Mouse (Mus musculus) erythroblast, embryonic 14.5 days (primary cell): ENCODE data around the gene Slc12a8. TPM values are rescaled to one million over a fixed set of nuclear protein-coding genes. Genes with fewer than 3 reads are reported as not detected.

Experiments used
- H3K27me3 ChIP-seq: 2 replicates; pipeline ENCODE4 v1.6.1; 2012; ENCODE audit warnings: inconsistent platforms; ENCODE audit not compliant: control insufficient read depth
- H3K36me3 ChIP-seq: 2 replicates; pipeline ENCODE4 v1.6.1; 2012; ENCODE audit warnings: mild to moderate bottlenecking, inconsistent platforms; ENCODE audit not compliant: control insufficient read depth
- H3K4me1 ChIP-seq: 2 replicates; pipeline ENCODE4 v1.6.1; 2012; ENCODE audit warnings: inconsistent platforms; ENCODE audit not compliant: control insufficient read depth
- H3K4me3 ChIP-seq: replicated peaks from 2 replicates; pipeline ENCODE3; 2012; ENCODE audit warnings: moderate library complexity, mild to moderate bottlenecking, inconsistent platforms
- H3K9me3 ChIP-seq: 2 replicates; pipeline ENCODE4 v1.6.1; 2012; ENCODE audit warnings: low read length, inconsistent platforms, mixed read lengths; ENCODE audit not compliant: control insufficient read depth
- GATA1 ChIP-seq: IDR thresholded peaks from 2 replicates; pipeline ENCODE4 v1.6.1; 2012; ENCODE audit warnings: low read length, inconsistent platforms, mixed read lengths
- TAL1 ChIP-seq: IDR thresholded peaks from 3 replicates; pipeline ENCODE4 v1.6.1; 2012; ENCODE audit warnings: low read length, inconsistent platforms, mixed read lengths
- polyA plus RNA-seq: library from polyadenylated mRNA; stranded (reverse); fragments of >175 nt; gene quantifications from 2 replicates; pipeline ENCODE4 v1.2.3, GENCODE M21; 2012

The Slc12a8 gene
- polyA plus RNA-seq, 1 experiment: not detected

DNA sequence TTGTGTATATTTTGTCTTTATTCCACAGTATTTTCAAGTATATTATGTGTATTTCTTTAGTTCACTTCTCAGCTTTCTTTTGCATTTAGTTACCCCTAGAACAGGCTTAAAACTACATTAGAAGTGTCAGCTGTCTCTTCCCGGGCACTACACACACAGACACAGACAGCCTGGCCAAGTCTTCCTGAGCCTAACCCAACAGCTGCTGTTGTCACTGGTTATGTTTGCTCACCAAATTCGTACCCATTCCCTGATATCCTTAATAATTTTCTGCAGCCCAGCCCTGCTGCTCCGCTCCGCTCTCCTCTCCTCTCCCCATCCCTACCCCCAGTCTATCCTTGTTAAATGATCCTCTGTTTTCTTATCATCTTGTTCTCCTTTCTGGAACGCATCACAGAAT, 112.4 kb downstream of the Slc12a8 start:
- TF ChIP-seq GATA1 (no peak), TAL1 (no peak)
- Histone ChIP-seq H3K9me3 (no peaks in the 10 kb centered on the region), H3K4me1 (no peaks in the 10 kb centered on the region), H3K36me3 (no peaks in the 10 kb centered on the region), H3K27me3 (no peaks in the 10 kb centered on the region), H3K4me3 (no peak overlapping the region)

DNA sequence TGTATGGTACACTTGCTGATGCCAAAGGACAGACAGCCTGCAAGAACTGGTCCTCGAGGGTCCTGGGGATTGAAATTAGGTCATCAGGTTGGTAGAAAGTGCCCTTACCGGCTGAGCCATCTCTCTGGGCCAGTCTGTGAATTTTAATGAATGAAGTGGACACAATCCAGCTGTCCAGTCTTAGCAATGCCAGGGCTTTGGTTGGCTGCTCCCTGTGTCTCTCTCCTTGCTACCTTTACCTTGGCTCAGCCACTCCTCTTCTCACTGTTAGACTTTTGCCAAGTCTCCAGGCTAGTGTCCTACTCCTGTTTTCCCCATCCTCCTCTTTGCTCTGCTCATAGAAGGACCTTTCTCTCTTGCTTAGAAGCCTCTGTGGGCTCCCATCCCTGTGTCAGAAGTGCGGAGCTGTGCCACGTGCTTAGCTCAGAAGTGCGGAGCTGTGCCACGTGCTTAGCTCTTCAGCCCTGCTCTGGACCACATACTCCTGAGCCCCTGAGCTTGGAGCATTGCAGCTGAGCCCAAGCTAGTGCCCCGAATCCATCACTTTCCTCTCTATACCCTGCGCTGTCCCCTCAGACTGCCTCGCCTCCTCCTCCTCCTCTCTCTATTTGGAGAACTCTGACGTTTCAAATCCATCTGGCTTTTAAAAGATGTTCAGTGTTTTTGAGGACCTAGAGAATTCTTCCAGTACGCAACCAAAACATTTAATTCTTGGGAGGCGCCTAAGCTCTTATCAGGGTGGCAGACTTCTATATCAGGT, 118.9 kb downstream of the Slc12a8 start:
- Histone ChIP-seq H3K4me1 (no peaks in the 10 kb centered on the region), H3K4me3 (no peak overlapping the region), H3K27me3 (no peaks in the 10 kb centered on the region), H3K9me3 (no peaks in the 10 kb centered on the region), H3K36me3 (no peaks in the 10 kb centered on the region)
- TF ChIP-seq GATA1 (no peak), TAL1 (no peak)

DNA sequence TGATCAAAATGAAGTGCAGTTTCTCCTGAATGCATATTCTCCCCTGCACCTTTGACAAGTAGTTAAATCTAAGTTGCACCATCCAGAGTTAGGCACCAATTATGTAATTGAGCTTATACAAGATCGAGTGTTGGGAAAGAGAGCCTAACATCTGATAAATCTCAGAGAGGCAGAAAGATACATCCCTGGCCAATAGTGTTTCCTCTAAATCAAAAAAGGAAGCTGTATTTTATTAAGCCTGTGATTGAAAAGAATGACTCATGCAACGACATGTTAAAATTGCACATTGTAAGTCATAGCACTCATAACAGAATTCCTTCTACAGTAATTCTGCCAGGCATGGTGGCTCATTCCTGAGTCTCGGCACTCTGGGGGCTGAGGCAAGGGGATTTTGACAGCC, 124.7 kb downstream of the Slc12a8 start:
- H3K27me3 ChIP-seq: no peaks in the 10 kb centered on the region
- TF ChIP-seq TAL1: no peak
- TF ChIP-seq GATA1: no peak

DNA sequence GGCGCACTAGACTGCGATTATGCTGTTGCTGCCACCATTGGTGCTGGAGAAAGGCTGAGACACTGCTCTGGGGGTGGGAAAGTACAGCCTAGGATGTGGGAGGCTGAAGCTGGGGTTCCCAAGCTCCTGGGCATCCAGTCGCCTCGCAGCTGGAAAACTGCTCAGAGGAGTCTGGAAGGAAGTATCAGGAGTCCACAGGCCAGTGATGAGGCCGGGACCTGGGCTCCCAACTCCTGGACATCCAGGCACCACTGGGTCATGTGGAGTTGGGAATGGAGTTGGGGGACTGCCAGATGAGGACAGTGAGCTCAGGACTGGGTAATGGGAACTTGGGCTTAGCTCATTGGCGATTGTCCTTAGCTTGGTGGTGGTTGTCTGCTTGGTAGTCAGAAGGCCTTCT, 136.0 kb downstream of the Slc12a8 start:
- Histone ChIP-seq H3K4me3 (no peak overlapping the region), H3K36me3 (no peaks in the 10 kb centered on the region), H3K9me3 (peaks cover 10% of the 10 kb centered on the region), H3K27me3 (no peaks in the 10 kb centered on the region), H3K4me1 (no peaks in the 10 kb centered on the region)
- TF ChIP-seq TAL1 (no peak), GATA1 (no peak)

More for the DNA sequence above, 124.7 kb downstream of the Slc12a8 start:
- H3K4me1 ChIP-seq: no peaks in the 10 kb centered on the region
- H3K9me3 ChIP-seq: no peaks in the 10 kb centered on the region
- no peak overlapping the region for H3K4me3 ChIP-seq
- no peaks in the 10 kb centered on the region for H3K36me3 ChIP-seq

DNA sequence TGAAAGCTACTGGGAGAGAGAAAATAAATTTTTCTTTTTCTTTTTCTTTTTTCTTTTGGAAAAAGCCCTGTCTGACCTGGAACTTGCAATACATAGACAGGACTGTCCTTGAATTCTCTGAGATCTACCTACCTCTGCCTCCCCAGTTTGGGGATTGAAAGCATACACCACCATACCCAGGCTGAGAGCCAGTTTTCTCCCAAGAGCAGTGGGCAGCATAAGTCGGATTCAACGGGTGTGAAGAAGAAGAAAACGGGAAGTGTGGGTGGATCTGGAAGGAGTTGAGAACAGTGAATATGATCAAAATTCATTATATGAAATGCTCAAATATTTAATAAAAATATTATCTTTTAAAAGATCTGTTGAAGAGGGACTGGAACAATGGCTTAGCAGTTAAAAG, 138.3 kb downstream of the Slc12a8 start:
- Histone ChIP-seq H3K9me3 (0 out of 2 replicates have a peak, but pooled peaks cover 2% of the 10 kb centered on the region), H3K27me3 (no peaks in the 10 kb centered on the region), H3K4me3 (no peak overlapping the region), H3K36me3 (no peaks in the 10 kb centered on the region), H3K4me1 (no peaks in the 10 kb centered on the region)
- TF ChIP-seq TAL1 (no peak), GATA1 (no peak)

DNA sequence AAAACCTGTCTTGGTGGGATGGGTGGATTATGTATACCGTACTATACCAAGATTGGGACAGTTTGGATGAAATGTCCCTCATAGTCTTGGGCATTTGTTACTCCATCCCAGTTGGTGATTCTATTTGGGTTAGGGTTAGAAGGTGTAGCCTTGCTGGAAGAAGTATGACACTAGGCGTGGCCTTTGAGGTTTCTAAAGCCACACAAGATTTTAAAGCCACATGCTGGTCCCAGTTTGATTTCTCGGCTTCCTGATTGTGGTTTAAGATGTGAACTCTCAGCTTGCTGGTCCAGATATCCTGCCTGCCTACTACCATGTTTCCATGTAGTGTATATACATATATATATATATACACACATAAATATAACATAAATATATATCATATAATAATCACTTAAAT, 140.1 kb downstream of the Slc12a8 start:
- Histone ChIP-seq H3K36me3 (no peaks in the 10 kb centered on the region), H3K4me3 (no peak overlapping the region), H3K4me1 (no peaks in the 10 kb centered on the region), H3K9me3 (no peaks in the 10 kb centered on the region), H3K27me3 (no peaks in the 10 kb centered on the region)
- TF ChIP-seq TAL1: no peak
- no peak for TF ChIP-seq GATA1

DNA sequence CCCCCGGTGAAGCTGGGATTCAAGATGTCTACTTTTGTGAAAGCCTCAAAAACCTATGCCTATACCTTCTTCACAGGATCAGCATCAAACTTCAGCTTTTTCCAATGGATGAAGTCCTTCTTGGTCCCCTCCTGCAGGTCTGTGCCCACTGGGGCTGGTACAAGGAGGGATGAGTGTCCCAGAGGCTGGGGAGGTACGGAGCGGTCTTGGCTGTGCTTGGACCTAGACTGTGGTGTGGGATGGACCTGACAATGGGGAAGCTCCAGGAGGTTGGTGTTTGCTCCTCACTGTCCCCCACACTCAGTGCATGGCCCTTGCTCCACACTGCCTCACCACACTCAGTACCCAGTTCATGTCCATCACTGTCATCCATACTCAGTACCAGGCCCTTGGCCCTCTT, 141.0 kb downstream of the Slc12a8 start:
- H3K9me3 ChIP-seq: no peaks in the 10 kb centered on the region
- no peaks in the 10 kb centered on the region for H3K4me1 ChIP-seq
- no peak for TF ChIP-seq GATA1
- no peak for TF ChIP-seq TAL1
- H3K4me3 ChIP-seq: no peak overlapping the region
- no peaks in the 10 kb centered on the region for H3K36me3 ChIP-seq
- H3K27me3 ChIP-seq: no peaks in the 10 kb centered on the region

DNA sequence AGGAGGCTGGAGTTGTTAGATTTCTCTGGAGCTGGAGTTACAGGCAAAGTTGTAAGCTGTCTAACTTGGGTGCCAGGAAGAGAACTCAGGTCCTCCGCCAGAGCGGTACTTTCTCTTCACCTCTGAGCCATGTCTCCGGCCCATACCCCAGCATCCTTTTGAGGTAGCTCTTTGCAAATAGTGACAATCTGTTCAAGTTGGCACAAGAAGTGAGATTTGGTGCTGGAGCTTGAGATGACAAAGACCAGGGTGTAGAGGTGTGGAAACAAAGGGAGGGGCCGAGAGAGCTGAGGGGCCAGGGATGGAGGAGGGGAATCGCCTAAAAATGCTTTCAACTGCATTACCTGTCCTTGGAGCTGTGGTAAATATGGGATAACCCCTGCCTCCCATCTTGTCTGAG, 142.4 kb downstream of the Slc12a8 start:
- Histone ChIP-seq H3K36me3 (no peaks in the 10 kb centered on the region), H3K4me3 (no peak overlapping the region), H3K27me3 (no peaks in the 10 kb centered on the region), H3K4me1 (no peaks in the 10 kb centered on the region), H3K9me3 (no peaks in the 10 kb centered on the region)
- TF ChIP-seq TAL1 (no peak), GATA1 (no peak)

DNA sequence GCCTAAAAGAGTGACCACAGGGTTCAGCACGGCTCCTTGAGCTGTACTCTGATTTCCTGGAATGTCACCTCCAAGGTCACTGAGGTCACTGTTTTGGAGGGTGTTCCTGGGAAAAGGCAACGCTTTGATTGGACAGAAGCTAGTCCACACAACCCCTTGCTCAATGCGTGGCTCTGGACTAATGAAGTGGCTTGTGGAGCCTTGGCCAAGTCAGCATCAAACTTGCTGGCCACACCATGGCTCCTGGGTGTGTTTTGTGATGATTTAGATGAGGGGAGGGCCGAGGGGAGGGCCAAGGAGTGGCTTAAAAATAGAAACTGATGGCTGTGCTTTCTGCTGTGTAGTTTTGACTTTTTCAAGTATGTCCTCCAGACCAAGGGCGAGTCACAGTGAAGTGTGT, 143.0 kb downstream of the Slc12a8 start:
- Histone ChIP-seq H3K27me3 (no peaks in the 10 kb centered on the region), H3K4me1 (no peaks in the 10 kb centered on the region)
- no peak for TF ChIP-seq TAL1

DNA sequence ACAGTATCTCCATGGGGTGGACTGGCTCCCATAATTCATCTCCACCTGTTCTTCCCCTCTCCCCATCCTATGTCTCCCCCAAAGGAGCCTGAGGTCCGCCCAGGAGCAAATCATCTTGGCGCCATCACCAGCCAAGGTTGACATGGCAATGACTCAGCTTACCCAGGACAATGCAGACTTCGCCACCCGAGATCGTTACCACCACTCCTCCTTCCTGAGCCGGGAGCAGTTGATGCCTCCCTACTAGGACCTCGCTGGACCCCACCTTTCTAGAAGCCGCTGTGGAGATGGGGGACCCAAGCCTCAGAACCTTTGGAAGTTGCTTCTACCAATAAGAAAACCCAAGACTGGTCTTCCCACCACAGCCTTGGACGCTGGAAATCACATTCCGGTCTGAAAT, 145.7 kb downstream of the Slc12a8 start:
- H3K27me3 ChIP-seq: no peaks in the 10 kb centered on the region
- H3K4me1 ChIP-seq: no peaks in the 10 kb centered on the region
- TF ChIP-seq GATA1: no peak
- TF ChIP-seq TAL1: no peak
- no peak overlapping the region for H3K4me3 ChIP-seq
- H3K36me3 ChIP-seq: no peaks in the 10 kb centered on the region
- no peaks in the 10 kb centered on the region for H3K9me3 ChIP-seq

More for the DNA sequence above, 143.0 kb downstream of the Slc12a8 start:
- H3K4me3 ChIP-seq: no peak overlapping the region
- H3K36me3 ChIP-seq: no peaks in the 10 kb centered on the region
- H3K9me3 ChIP-seq: no peaks in the 10 kb centered on the region
